Mouse (Mus musculus): ENCODE measurements around the gene Tnfrsf8.
A peak's percentile ranks its signal among the peaks of the same experiment; 100 is the strongest.
"Not testable (repeated sequence)": the region's sequence is repeated elsewhere in the genome, so short reads cannot be mapped to it uniquely, and the experiment has no call there.

The Tnfrsf8 gene

DNA sequence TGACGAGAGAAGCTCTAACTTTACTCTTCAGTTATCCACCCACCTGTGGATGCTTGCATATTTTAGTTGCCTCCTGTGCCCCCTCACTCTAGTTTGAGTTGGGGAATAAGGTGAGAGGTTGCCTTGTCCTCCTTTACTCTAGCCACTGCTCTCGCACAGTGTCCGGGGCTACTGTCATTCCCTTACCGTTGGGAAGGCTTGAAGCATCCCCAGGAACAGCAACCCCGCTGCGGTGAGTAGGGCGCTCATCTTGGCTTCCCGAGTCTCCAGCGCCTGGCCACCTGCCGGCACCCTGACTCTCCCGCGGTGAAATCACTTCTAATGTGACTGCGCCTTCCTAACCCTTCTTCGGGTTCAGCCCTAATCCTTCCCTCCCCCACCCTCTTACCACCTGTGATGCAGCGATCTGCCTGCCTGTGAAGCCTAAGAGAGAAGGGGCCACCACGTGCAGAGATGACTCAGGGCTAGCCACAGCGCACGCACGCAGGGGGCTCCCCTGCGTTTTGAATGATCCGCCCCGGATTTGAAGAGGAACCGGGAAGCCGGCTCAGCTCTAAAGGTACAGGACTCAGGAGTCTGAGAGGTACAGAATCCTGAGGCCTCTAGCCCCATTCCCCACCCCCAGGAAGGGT lies at the start of gene Tnfrsf8:
Tnfrsf8 (minus strand) TSS at position 329 of the 632 bp plus-strand sequence.
- DNase-seq = peak; percentile 75

DNA sequence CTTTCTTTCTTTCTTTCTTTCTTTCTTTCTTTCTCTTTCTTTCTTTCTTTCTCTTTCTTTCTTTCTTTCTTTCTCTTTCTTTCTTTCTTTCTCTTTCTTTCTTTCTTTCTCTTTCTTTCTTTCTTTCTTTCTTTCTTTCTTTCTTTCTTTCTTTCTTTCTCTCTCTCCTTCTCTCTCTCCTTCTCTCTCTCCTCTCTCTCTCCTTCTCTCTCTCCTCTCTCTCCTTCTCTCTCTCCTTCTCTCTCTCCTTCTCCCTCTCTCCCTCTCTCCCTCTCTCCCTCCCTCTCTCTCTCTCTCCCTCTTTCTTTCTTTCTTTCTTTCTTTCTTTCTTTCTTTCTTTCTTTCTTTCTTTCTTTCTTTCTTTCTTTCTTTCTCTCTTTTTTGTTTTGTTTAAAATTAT lies 46.7 kb upstream of the Tnfrsf8 start:
- DNase-seq = not testable (repeated sequence)

DNA sequence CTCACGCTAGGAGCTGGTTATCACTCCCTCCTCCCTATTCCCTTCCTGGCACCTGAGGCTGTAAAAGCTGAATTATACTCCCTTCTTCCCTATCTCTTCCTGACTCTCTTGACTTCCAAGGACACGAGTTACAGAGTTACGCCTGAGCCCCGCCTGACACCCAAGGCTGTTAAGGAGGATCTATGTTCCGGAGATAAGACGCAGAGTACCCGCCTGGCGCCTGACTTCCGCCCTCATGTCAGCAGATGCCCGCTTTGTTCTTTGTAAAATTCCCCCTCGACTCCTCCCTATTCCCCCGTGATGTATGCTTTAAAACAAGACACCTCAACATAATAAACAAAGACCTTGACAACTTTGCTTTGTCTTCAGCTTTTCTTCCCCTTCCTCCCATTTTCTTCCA lies 46.1 kb upstream of the Tnfrsf8 start:
- DNase-seq = peak; percentile 65

DNA sequence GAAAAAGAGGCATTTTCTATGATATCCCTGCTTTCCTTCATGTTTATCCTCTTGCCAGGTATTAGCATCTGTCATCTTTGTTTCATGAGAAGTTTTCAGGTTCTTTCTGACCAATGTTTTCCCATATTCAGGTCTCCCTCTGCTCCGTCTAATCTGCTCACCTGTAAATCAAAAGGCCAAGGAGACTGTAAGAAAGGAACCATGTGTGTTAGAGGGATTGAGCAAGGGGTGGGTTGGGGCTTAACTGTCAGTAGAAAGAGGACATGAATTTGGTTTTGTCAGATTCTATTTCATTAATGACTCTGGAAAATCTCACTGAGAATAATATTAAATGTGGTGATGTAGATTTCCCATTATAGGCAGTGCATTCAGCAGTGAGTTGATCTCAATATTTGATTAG lies 45.6 kb upstream of the Tnfrsf8 start:
- DNase-seq = no peak

DNA sequence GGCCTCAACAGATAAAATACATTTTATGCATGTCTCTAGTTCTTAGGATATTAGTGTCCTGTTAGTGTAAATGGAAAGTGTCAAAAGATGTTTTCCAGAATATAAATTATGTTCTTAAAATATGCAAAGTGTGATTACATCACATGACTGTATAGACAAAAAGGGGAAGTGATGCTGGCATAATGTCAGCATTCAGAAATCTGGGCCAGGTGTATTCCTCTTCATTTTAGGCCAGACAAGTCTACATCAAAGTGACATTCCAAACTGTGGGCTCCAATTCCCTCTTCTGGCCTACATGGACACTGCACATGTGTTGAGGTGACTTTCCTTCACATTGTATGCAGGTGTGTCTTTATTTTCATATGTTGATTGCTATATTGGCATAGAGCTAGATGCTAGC lies 41.3 kb upstream of the Tnfrsf8 start:
- DNase-seq = no peak

DNA sequence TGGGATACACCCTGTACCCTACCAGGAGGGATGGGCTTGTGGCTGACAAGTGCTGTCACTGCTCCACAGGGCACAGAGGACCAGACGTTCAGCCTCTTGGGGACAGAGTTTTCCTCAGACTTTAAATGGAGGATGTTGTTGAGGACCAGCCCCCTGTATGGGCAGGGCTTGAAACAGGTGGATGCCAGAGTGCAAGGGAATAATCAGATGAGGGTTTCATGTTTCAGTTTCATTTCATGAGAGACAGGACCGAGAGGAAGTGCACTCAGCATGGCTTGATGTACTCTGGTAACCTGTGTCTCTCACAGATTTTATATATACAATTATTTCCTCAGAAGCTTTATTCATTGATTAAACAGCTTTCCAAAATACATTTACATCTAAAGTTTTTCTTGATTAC lies 38.9 kb upstream of the Tnfrsf8 start:
- DNase-seq = no peak

DNA sequence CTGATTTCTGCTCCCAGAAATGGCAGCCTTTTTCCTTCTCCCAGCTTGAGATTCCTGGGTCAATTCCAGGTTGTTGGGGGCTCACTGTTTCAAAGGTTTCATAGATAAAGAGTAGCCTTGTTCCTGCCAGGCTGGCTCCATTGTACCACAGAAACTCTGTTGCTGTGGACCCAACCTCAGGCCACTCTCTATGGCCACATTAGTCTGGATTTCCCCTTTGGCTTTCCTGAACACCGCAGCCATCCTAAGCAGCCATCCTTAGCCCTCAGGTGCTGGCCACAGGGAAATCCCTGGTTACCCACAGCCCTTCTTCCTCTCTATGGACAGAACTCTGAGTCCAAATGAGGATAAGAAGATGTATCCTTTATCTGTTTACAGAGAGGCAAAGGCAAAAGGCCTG lies 30.0 kb upstream of the Tnfrsf8 start:
- no peak for DNase-seq

DNA sequence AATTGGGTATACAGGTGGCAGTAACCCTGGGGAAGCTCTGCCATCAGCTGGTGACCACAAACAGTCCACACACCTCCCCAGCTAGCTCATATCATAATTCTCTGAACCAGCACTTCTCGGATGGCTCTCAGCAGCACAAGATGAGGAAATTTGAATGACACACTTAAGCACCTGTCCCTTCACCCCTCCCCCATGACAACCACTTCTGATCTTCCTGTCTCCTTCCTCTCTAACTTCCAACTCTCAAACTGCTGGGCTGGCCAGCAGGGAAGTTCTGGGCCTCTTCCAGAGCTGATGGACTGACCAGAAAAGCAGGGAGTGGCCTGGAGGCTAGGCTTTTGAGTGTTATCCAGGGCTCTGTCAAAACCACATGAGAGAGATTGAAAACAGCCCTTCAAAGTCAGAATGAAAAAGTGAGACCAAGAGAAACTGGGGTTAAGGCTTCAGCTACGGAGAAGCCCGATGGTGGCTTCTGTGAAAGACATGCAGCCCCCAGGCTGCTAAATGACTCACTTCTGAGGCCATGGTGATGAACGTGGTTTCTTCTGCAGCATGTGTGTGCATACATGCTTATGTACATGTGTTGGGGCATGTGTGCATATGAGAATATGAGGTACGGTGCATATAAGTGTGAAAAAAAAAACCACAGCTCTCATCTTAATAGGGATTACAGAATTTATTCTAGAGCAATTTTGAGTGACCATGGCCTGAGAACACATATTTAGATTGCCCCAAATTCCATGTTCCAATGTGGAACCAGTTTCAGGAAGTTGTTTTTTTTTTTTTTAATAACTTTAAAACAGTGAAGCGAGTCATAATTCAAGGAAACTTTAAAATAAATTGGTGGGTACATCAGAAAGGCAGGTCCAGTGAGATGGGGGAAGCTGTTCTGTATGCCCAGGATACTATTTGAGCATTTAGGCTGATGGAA lies 27.2 kb upstream of the Tnfrsf8 start:
- peak; percentile 67 for DNase-seq

DNA sequence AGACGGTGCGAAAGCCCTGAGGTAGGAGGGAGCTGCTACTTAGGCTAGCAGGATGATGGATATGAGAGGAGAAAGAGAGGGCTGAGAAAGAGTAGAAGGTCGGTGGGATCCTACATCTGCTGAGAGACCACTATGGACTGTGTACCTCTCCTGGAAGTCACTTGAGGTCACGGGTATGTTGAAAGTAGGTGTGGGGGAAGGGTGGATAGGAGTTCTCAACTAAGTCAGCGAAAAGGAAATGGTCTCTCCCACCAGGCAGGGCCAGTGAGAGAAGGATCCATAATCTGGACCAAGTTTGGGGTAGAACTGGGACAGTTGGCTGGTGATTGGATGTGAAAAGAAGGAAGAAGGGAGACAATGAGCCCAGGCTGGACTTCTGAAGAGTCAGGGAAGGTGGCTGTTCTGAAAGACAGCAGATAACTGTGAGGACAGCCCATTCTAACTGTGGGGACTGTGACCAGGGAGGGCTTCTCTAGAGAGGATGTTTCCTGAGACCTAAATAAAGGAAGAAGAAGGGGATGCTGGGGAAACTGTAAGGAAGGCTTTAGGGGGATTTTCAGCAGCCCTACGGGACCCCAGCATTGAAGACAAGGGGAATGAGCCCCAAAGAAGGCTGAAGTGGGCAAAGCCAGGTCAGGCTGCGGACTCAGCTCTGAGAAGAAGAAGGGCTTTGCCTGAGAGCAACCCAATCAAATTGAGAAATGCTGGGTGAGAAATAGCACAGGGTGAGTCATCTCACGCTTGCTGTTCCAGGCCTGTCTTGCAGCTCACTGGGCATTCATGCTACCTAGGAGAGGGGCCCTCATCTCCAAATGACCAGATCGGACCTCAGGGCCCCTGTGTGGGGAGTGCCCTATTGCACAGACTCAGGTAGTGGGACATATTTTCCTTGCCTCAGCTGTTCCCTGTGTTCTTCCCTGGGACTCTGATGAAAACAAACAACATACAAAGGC lies 23.2 kb upstream of the Tnfrsf8 start:
- no peak for DNase-seq

DNA sequence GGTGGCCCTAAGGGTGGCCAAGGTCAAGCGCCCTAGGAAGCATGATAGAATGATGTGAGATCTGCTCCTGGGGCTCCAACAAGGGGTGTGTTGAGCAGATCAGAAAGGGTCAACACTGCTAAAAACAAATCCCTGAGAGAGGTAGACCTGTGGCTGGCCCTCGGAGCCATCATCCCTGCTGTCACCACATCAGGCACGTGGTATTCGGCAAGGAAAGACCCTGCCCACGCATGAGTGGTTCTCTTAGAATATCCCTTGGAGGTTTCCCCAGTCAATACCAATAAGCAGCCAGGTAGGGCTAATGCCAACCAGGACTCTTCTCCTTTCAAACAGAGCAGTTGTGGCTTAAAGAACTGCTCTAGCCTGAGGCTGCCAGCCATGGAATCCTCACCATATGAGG lies 21.6 kb upstream of the Tnfrsf8 start:
- DNase-seq = no peak

DNA sequence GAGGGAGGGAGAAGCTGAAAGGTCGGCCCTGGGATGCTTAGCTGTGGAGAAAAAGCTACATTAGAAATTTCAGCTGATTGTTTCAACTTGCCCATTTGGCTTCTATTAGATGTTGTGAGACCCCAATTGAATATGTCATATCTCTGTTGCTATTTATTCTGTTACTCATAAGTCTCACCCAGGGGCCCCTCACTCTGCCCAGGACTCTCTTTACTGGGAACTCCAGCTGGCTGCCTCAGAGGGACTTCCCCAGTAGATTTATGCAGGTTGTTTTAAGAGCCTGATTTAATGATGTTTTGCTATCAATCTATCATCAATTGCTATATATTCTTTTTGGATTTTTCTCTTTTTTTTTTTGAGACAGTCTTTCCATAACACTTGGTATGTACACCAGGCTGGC lies 21.1 kb upstream of the Tnfrsf8 start:
- no peak for DNase-seq

DNA sequence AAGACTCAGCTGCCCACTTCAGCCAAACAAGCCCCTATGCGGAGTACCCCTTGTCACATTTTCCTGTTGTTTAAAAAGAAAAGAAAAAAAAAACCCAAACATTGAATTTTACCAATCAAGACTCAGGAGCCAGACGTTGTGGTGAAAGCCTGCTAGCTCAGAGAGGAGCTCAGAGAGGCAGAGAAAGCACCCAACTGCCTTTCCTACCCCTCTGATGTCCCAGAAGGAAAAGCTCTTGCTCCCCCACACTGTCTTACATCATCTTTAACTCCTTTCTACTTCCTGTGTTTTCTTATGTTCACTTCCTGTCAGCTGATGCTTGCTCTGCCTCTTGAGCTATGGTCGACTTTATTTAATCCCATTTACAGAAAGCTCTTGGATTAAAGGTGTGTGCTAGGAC lies 8.7 kb upstream of the Tnfrsf8 start:
- DNase-seq = peak; percentile 2

DNA sequence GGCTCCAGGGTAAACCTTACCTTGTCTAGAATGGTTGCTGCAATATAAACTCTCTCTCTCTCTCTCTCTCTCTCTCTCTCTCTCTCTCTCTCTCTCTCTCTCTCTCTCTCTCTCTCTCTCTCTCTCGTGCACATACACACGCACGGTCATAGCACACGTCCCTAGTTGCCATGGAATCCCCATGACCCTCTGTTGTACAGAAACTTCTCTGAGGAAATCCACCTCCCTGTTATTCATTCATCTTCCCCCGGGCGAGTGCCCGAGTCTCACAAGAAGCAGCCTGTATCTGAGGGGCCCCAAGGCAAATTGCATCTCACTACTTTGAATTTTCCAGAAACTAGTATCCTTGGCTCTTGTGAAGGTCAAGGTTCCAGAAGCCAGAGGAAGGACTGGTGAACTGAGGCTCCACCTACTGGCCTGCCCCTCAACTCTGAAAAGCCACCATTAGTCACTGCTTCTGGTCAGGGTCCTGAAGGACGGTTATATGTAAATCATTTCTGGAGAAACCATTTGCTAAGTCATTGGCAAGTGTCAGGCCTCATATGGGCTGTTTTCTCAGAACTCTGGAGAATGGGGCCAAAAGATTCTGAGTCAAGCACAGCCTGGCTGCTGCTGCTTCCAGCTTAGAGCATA lies 8.1 kb upstream of the Tnfrsf8 start:
- DNase-seq = peak; percentile 5

DNA sequence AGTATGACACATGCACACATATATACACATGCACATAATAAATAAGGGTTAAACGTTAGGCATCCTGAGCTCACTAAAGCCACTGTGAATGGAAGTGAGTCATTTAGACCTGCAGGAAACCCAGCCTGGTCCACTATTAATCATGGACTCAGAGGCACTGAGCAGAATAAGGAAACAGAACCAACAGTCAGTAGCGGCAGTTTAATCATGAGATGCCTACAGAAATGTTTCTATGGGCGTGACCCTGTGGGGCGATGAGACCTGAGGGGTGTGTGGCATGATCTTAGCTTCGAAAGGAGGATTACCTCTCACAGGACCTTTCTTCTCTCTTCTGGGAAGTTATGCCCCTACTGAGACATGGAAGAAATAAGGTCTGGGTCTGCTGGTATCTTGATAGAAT lies 7.2 kb upstream of the Tnfrsf8 start:
- peak; percentile 2 for DNase-seq

DNA sequence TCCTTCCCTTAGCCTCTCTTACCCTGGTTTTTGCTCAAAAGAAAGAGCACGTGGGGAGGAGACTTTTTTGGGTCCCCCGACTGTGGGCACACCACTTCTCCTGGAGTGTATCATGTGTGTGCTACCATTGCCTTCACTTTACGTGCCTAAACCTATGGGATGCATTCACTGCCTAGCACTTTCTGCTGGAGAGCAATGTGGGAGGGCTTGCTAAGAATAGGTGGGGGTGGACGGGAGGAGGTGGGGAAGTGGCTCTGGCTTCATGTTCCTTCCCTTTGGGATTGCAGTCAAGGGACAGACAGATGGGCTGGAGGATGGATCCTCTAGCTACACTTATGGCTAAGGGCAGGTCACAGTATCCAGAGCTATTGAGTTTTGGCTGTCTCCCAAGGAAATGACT lies 5.7 kb upstream of the Tnfrsf8 start:
- DNase-seq = peak; percentile 3

DNA sequence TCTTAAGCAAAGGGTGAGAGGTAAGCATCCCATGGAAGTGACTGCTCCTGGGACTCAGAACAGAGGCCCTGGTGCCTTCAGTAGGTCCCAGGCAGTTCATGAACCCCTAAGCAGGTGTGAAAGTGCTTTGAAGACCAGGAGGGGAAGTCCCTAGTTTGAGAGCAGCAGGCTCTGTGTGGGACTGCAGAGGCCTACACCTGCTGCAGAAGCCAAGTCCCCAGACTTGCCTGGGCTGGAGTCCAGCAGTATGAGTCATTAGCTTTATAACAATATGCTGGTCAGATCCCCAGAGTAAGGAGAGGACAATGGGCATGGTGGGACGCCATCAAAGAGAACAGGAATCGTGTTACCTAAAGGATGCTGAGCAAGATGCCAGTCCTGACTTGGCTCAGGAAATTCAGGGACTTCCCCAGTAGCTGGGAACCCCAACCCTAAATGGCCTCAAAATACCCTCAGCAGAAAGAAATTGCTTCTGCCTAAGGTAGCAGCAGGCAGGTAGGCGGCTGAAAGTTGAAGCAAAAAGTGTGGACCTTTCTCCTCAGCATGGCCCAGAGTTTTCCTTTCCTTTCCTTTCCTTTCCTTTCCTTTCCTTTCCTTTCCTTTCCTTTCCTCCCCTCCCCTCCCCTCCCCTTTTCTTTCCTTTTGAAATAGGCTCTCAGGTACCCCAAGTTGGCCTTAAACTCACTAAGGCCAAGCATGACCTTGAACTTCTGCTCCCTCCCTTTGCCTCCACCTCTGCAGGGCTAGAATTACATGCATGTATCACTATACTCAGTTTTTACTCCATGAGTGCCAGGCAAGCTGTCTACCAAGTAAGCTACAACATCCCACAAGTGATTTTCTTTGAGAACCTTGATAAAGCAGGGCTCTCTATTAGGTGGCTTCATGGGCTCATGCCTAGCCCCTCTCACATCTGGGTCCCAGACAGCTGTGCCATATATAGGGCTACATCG lies 4.6 kb upstream of the Tnfrsf8 start:
- DNase-seq = peak; percentile 54

DNA sequence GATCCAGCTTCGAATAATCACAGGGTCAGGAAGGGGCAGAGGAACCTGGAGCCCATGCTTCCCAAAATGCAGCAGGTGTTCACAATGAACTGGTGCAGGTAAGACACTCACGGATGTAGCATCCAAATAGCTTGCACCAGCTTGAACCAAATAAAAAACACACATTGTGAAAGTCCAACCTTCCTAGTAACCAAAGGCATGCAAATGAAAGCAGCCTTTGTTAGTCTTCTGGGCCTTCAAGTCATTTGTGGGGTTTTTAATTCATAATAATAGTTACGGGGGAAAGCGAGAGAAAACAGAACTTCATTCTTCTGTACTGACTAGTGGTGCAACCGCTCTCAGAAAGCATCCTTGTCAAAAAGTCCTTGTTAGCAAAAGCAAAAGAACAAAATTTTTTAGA lies 1.7 kb upstream of the Tnfrsf8 start:
- no peak for DNase-seq

DNA sequence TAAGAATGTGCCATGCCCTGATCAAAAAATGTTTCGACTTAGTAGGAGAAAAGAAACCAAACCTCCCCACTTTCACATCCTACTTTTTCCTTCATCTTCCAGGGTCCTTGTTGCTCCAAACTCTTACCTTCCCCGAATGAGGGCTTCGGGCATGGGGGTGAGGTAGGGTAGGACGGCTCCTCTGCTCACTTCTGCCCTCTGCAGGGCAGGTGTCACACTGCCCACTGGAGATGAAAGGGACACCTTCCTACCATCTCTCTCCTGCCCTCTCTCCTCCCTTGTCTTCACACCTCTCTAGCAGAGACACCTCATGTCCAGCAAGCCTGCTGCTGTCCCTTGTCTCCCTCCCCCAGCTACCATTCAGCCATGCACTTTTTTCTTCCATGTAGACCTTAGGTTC lies 998 bp downstream of the Tnfrsf8 start:
- DNase-seq = peak; percentile 58

DNA sequence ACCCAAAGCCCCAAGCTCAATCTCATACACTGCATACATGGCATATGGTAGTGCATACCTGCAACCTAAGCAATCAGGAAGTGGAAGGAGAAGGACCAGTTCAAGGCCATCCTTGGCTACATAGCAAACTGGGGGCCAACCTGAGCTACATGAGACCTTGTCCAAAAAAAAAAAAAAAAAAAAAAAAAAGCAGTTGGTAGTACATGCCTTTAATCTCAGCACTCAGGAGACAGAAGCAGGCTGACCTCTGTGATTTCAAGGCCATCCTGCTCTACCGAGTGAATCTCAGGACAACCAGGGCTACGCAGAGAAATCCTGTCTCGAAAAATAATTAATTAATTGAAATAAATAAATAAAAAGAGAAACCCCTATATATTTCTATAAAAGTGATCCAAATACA lies 1.7 kb downstream of the Tnfrsf8 start:
- DNase-seq = peak; percentile 9

DNA sequence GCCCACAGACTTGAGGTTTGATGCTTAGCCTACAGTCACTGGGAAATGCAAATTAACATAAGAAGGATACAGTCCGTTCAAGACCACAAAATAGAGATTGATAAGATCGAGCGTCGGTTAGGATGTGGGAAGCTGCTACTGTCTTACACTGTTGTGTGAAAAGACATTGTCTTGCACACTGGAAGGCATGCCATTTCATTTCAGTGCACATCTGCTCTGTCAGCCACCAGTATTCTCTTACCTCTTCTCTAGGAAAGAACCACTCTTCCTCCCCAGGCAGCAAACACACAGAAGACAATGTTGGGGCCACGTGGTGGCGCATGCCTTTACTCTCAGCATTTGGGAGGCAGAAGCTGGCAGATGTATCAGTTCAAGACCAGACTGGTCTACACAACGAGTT lies 2.4 kb downstream of the Tnfrsf8 start:
- DNase-seq = peak; percentile 77

DNA sequence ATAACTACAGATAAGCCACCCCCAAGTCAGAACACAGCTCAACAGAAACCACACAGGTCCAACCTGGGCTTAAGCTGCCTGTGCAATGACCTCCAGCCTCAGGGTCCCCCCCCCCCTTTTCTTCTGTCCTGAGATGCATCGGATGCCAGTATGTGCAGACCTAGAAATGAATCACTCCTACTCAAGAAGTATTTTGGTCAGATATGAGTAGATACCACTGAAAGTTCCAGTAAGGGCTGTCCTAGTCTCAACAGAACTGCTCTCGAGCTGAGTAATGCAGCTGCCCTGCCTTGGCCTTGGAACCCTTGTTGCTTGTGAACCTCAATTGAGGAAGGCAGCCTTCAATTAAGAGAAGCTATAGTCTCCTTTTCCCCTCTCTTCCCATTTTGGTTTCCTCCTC lies 4.1 kb downstream of the Tnfrsf8 start:
- peak; percentile 16 for DNase-seq

DNA sequence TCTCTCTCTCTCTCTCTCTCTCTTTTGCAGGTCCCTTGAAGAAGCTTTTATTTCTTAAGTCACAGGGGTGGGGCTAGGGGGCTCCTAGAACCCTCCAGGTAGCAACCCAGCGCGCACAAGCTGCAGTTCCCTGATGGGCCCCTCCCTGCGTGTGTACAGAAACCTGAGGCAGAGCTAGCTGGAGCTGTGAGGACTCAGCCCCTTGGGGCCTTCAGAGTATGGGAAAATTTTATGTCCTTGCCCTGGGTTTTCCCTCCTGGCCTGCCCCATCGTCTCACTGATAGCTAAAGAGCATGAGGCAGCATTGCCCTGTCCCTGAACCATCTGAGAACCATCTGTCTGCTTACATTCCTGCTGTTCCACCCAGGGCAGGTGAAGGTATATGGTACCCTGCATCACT lies 8.5 kb downstream of the Tnfrsf8 start:
- DNase-seq = peak; percentile 41
